Mouse (Mus musculus) layer of hippocampus, postnatal 36 days (tissue): ENCODE data around the gene Ccdc3. TPM values are rescaled to one million over a fixed set of nuclear protein-coding genes. Genes with fewer than 3 reads are reported as not detected.

Experiments used
- DNase-seq, 2 experiments: peaks; one replicate each; pipeline ENCODE4 v3.0.0; 2022
- total RNA-seq, 2 experiments: library from RNA; stranded (reverse); gene quantifications; 2 replicates each; pipeline ENCODE4 v1.2.3; 2021

Ccdc3 gene
- total RNA-seq, 2 experiments from 2014 or later, result 10.5 to 13.7 TPM

GRCm38 (mm10) chr2:5161002-5161745 is 23.6 kb downstream of the Ccdc3 start:
- no peak for DNase-seq

- DNase-seq, result no peak
These were observed 24.5 kb downstream of the Ccdc3 start for GRCm38 (mm10) chr2:5161908-5162674.

GRCm38 (mm10) chr2:5162756-5163155 is 25.2 kb downstream of the Ccdc3 start:
- no peak for DNase-seq

- no peak for DNase-seq
These were observed 28.4 kb downstream of the Ccdc3 start for GRCm38 (mm10) chr2:5165941-5166361.

GRCm38 (mm10) chr2:5166796-5167195 is 29.2 kb downstream of the Ccdc3 start:
- DNase-seq, result no peak

GRCm38 (mm10) chr2:5170815-5171214 is 33.2 kb downstream of the Ccdc3 start:
- no peak for DNase-seq

GRCm38 (mm10) chr2:5171301-5172000 is 33.9 kb downstream of the Ccdc3 start:
- no peak for DNase-seq

- no peak for DNase-seq
These were observed 35.2 kb downstream of the Ccdc3 start for GRCm38 (mm10) chr2:5172773-5173172.

- DNase-seq, result no peak
These were observed 37.1 kb downstream of the Ccdc3 start for GRCm38 (mm10) chr2:5174716-5175115.

GRCm38 (mm10) chr2:5181462-5182443 is 44.2 kb downstream of the Ccdc3 start:
- DNase-seq, result no peak

GRCm38 (mm10) chr2:5184166-5184565 is 46.6 kb downstream of the Ccdc3 start:
- no peak for DNase-seq

GRCm38 (mm10) chr2:5185631-5186030 is 48.1 kb downstream of the Ccdc3 start:
- DNase-seq, result no peak

- no peak for DNase-seq
These were observed 54.6 kb downstream of the Ccdc3 start for GRCm38 (mm10) chr2:5192156-5192555.

GRCm38 (mm10) chr2:5193071-5193470 is 55.5 kb downstream of the Ccdc3 start:
- no peak for DNase-seq

GRCm38 (mm10) chr2:5194701-5195215 is 57.2 kb downstream of the Ccdc3 start:
- DNase-seq, result no peak

GRCm38 (mm10) chr2:5197486-5197885 is 59.9 kb downstream of the Ccdc3 start:
- DNase-seq, result peak in 1 of 2 experiments; percentile 13

GRCm38 (mm10) chr2:5199289-5199688 is 61.7 kb downstream of the Ccdc3 start:
- DNase-seq, result no peak

GRCm38 (mm10) chr2:5200817-5201364 is 63.3 kb downstream of the Ccdc3 start:
- no peak for DNase-seq

GRCm38 (mm10) chr2:5203146-5203545 is 65.6 kb downstream of the Ccdc3 start:
- no peak for DNase-seq

GRCm38 (mm10) chr2:5204941-5205340 is 67.4 kb downstream of the Ccdc3 start:
- DNase-seq, result no peak

GRCm38 (mm10) chr2:5206651-5207050 is 69.1 kb downstream of the Ccdc3 start:
- no peak for DNase-seq
